Mouse (Mus musculus) heart, embryonic 14.5 days (tissue): Measurements from ENCODE around the gene 3110082J24Rik. TPM values are rescaled to one million over a fixed set of nuclear protein-coding genes. Genes with fewer than 3 reads are reported as not detected.

ENCODE experiments used
- ATAC-seq: fragments of 200-750 bp; cut with Nextera tagmentation; 2 replicates; pipeline ENCODE4 v1.8.0; 2017; ENCODE audit warnings: low read depth, moderate TSS enrichment; ENCODE audit not compliant: insufficient number of reproducible peaks, insufficient read depth, low FRiP score
- H3K27ac ChIP-seq, 2 experiments: fragments of 200-500 bp in 1 of 2; fragments of 300-500 bp in 1 of 2; sonication (generic) in 1 of 2; replicated peaks in 1 of 2; 2 replicates each; pipeline ENCODE4 v1.5.1; 2012 to 2014; ENCODE audit warnings: low read depth in 2 of 2, low read length in 2 of 2, control low read depth in 1 of 2, mild to moderate bottlenecking in 1 of 2, mixed read lengths in 1 of 2; ENCODE audit not compliant: control insufficient read depth in 1 of 2, insufficient read depth in 1 of 2
- H3K27me3 ChIP-seq: fragments of 300-500 bp; sonication (generic); 2 replicates; pipeline ENCODE4 v1.6.1; 2014; ENCODE audit warnings: mild to moderate bottlenecking, low read length, control low read depth; ENCODE audit not compliant: control insufficient read depth, insufficient read depth
- H3K36me3 ChIP-seq: fragments of 300-500 bp; sonication (generic); 2 replicates; pipeline ENCODE4 v1.6.1; 2014; ENCODE audit warnings: mild to moderate bottlenecking, control low read depth, low read length, mixed read lengths; ENCODE audit not compliant: control insufficient read depth, insufficient read depth
- H3K4me1 ChIP-seq, 2 experiments: fragments of 200-500 bp in 1 of 2; fragments of 300-500 bp in 1 of 2; sonication (generic) in 1 of 2; 2 replicates each; pipeline ENCODE4 v1.6.1; 2012 to 2014; ENCODE audit warnings: low read length in 2 of 2, control low read depth in 1 of 2, mixed read lengths in 1 of 2; ENCODE audit not compliant: control insufficient read depth in 2 of 2, insufficient read depth in 2 of 2
- H3K4me2 ChIP-seq: fragments of 300-500 bp; sonication (generic); 2 replicates; pipeline ENCODE4 v1.6.1; 2014; ENCODE audit warnings: mild to moderate bottlenecking, low read length
- H3K4me3 ChIP-seq, 2 experiments: fragments of 200-500 bp in 1 of 2; fragments of 300-500 bp in 1 of 2; sonication (generic) in 1 of 2; 2 replicates each; pipeline ENCODE4 v1.5.1; 2012 to 2014; ENCODE audit warnings: low read length in 2 of 2, mild to moderate bottlenecking in 2 of 2, control low read depth in 1 of 2, low read depth in 1 of 2, moderate library complexity in 1 of 2; ENCODE audit not compliant: control insufficient read depth in 1 of 2, insufficient read depth in 1 of 2
- H3K9ac ChIP-seq: fragments of 300-500 bp; sonication (generic); 2 replicates; pipeline ENCODE4 v1.6.1; 2014; ENCODE audit warnings: mild to moderate bottlenecking, low read length
- H3K9me3 ChIP-seq: fragments of 300-500 bp; sonication (generic); 2 replicates; pipeline ENCODE4 v1.6.1; 2016; ENCODE audit warnings: low read length, control low read depth; ENCODE audit not compliant: control insufficient read depth
- WGBS: fragments of 180-500 bp; shearing (Covaris S2); extraction: QIAGEN DNeasy Blood & Tissue Kit; methylation state at CpG from one replicate; pipeline ENCODE4 v1.1.7; 2014; 5-methylcytosine and 5-hydroxymethylcytosine counted together
- polyA plus RNA-seq: library from polyadenylated mRNA; unstranded; fragments of >200 nt; fragmentation: Nextera tagmentation; extraction: Ambion mirVana; gene quantifications from 2 replicates; pipeline ENCODE4 v1.2.1, GENCODE M21; 2014

3110082J24Rik gene
- polyA plus RNA-seq, 1 experiment from 2014 or later, result not detected

DNA sequence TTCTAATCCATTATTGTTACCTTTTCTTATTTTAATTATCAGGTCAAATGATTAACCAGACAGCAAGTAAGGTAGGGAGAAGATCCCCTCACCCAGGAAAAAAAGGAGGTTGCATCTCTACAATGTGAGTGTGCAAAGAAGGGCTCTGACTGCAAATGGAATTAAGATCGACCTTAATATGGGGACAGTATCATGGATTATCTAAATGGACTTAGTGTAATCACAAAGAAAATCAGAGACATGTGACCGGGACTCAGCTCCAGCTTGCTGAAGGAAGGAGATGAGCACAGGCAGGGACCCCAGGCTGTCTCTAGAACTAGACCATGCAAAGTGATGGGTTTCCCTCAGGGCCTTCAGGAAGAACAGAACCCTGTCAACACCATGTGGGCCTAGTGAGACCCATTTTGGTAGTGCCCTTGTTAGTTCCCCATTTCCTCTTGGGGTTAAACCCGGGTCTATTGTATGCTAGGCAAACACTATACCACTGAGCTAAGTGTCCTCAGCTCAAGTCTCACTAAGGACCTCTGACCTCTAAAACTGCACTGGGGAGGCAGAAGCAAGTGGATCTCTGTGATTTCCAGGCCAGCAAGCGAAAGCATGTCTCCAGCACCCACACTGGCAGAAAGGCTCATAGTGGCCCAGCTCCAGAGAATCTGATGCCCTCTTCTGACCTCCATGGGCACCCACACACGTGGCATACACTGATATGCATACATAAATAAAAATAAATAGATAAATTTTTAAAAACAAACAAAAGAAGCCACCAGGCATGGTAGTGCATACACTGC, 42.4 kb upstream of the 3110082J24Rik start:
- WGBS, result 85% methylated on average over 5 of the region's 5 CpGs
- no peak overlapping the region for H3K4me3 ChIP-seq
- no peak overlapping the region for H3K9ac ChIP-seq
- peaks cover 0 to 13% of the 10 kb centered on the region in 2 experiments; a peak in 2 of 4 replicates for H3K4me1 ChIP-seq
- no peaks in the 10 kb centered on the region for H3K27me3 ChIP-seq
- no peak overlapping the region for H3K27ac ChIP-seq
- H3K36me3 ChIP-seq, result peaks cover 52% of the 10 kb centered on the region
- no peak overlapping the region for H3K4me2 ChIP-seq
- ATAC-seq, result no peak
- H3K9me3 ChIP-seq, result no peaks in the 10 kb centered on the region

- H3K9ac ChIP-seq, result no peak overlapping the region
- no peak for ATAC-seq
- H3K4me2 ChIP-seq, result no peak overlapping the region
- peaks cover 70% of the 10 kb centered on the region for H3K36me3 ChIP-seq
- no peaks in the 10 kb centered on the region for H3K27me3 ChIP-seq
- H3K4me1 ChIP-seq, result peaks cover 0 to 6% of the 10 kb centered on the region in 2 experiments; a peak in 2 of 4 replicates
- H3K4me3 ChIP-seq, result no peak overlapping the region
- H3K27ac ChIP-seq, result no peak overlapping the region
- no peaks in the 10 kb centered on the region for H3K9me3 ChIP-seq
- 92% methylated on average over 6 of the region's 6 CpGs for WGBS
Observed at GRCm38 (mm10) chr5:30146526-30146925, 40.6 kb upstream of the 3110082J24Rik start.

GRCm38 (mm10) chr5:30138193-30138592, 32.3 kb upstream of the 3110082J24Rik start:
- Histone ChIP-seq H3K27ac (no peak overlapping the region), H3K4me3 (no peak overlapping the region), H3K9ac (no peak overlapping the region), H3K36me3 (peaks cover 100% of the 10 kb centered on the region), H3K4me1 (no peaks in the 10 kb centered on the region), H3K9me3 (no peaks in the 10 kb centered on the region), H3K27me3 (no peaks in the 10 kb centered on the region), H3K4me2 (no peak overlapping the region)
- WGBS, result 90% methylated on average over 4 of the region's 4 CpGs
- no peak for ATAC-seq

DNA sequence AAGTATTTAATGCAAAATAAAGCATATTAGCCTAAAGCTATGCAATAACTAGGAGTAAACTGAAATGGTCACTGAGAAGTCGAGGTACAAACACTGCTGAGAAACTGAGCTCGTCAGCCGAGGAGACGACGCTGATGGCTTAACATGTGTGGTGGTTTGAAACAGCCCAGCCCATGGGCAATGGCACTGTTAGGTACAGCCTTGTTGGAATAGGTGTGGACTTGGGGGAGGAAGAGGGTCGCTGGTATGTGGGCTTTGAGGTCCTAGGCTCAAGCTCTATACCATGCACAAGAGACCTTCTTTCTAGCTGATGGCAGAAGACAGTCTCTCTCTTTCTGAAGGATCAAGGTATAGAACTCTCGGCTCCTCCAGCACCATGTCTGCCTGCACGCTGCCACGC, 31.4 kb upstream of the 3110082J24Rik start:
- ATAC-seq, result no peak
- no peaks in the 10 kb centered on the region for H3K4me1 ChIP-seq
- H3K9me3 ChIP-seq, result no peaks in the 10 kb centered on the region
- H3K27me3 ChIP-seq, result no peaks in the 10 kb centered on the region
- H3K27ac ChIP-seq, result no peak overlapping the region
- H3K4me2 ChIP-seq, result no peak overlapping the region
- H3K4me3 ChIP-seq, result no peak overlapping the region
- peaks cover 100% of the 10 kb centered on the region for H3K36me3 ChIP-seq
- WGBS, result 94% methylated on average over 9 of the region's 9 CpGs
- H3K9ac ChIP-seq, result no peak overlapping the region

DNA sequence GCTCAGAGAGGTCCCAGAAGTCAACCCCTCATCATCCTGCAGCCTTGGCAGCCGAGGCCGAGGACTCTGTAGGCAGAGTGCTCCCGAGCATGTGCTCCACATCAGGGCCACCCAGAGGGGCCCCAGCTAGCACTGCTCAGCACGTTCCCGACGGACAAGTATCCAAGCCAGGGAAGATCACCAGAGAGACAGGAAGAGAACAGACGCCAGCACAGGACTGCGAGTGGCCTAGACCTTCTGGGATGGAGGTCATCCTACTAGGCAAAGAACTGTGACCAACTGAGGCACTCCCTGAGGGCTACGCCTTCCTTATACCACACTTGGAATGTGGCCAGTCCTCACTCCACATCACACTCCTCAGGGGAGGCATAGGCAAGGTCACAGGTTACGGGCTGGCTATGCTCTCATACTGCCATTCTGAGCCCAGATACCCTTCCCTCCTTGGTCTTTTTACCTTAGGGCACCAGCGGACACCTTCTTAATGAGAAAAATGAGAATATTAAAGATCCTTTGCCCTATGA, 29.9 kb upstream of the 3110082J24Rik start:
- Histone ChIP-seq H3K27ac (no peak overlapping the region), H3K9me3 (no peaks in the 10 kb centered on the region), H3K4me1 (no peaks in the 10 kb centered on the region), H3K36me3 (peaks cover 99% of the 10 kb centered on the region), H3K9ac (no peak overlapping the region), H3K4me3 (no peak overlapping the region), H3K27me3 (no peaks in the 10 kb centered on the region), H3K4me2 (no peak overlapping the region)
- ATAC-seq, result no peak
- 90% methylated on average over 11 of the region's 11 CpGs for WGBS

GRCm38 (mm10) chr5:30132173-30132572, 26.3 kb upstream of the 3110082J24Rik start:
- H3K4me2 ChIP-seq, result no peak overlapping the region
- H3K27ac ChIP-seq, result no peak overlapping the region
- WGBS, result 87% methylated on average over 2 of the region's 2 CpGs
- peaks cover 99% of the 10 kb centered on the region for H3K36me3 ChIP-seq
- no peaks in the 10 kb centered on the region for H3K27me3 ChIP-seq
- H3K9me3 ChIP-seq, result no peaks in the 10 kb centered on the region
- no peak for ATAC-seq
- no peak overlapping the region for H3K9ac ChIP-seq
- no peaks in the 10 kb centered on the region for H3K4me1 ChIP-seq
- no peak overlapping the region for H3K4me3 ChIP-seq

GRCm38 (mm10) chr5:30131246-30131645, 25.4 kb upstream of the 3110082J24Rik start:
- no peak overlapping the region for H3K9ac ChIP-seq
- no peaks in the 10 kb centered on the region for H3K9me3 ChIP-seq
- no peaks in the 10 kb centered on the region for H3K27me3 ChIP-seq
- ATAC-seq, result no peak
- H3K4me1 ChIP-seq, result no peaks in the 10 kb centered on the region
- no peak overlapping the region for H3K4me3 ChIP-seq
- H3K27ac ChIP-seq, result no peak overlapping the region
- no peak overlapping the region for H3K4me2 ChIP-seq
- H3K36me3 ChIP-seq, result peaks cover 99% of the 10 kb centered on the region
- 95% methylated on average over 4 of the region's 4 CpGs for WGBS
